Mouse (Mus musculus) testis, adult 2 months (tissue): ENCODE data around the gene Thada.

Source experiments
- CTCF ChIP-seq: fragments of 200-500 bp; IDR thresholded peaks from 2 replicates; pipeline ENCODE4 v1.5.1; 2012; ENCODE audit warnings: low read depth, mild to moderate bottlenecking, inconsistent platforms, low read length, moderate library complexity; ENCODE audit not compliant: control insufficient read depth, insufficient read depth, insufficient replicate concordance
- POLR2A ChIP-seq: fragments of 200-500 bp; IDR thresholded peaks from 2 replicates; pipeline ENCODE4 v1.6.1; 2012; ENCODE audit warnings: low read depth, mild to moderate bottlenecking, inconsistent platforms, low read length, moderate library complexity; ENCODE audit not compliant: control insufficient read depth

DNA sequence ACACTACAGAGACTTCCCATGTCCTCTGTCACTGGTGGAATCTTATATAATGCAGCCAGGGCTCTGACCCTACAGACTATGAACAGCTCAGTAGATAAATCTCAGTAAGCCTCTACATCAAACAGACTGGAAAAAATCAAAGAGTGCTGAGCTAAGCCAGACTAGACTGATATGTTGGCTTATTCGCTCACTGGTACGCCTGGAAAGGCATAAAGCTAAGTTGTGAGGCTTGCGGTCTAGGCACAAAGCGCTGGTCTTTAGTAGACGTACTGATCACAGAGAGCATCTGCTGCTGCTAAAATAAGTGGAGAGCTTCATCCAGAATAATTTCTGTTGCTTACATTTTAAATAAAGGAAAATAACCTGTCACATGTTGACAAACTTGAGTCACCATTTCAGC, 95.6 kb downstream of the Thada start:
- TF ChIP-seq CTCF (no peak), POLR2A (no peak)
